Mouse (Mus musculus) forebrain, embryonic 16.5 days (tissue): ENCODE results near the gene Gm20538. TPM values are rescaled to one million over a fixed set of nuclear protein-coding genes. Genes with fewer than 3 reads are reported as not detected.

ENCODE experiments used
- ATAC-seq: fragments of 200-750 bp; cut with Nextera tagmentation; 2 replicates; pipeline ENCODE4 v1.8.0; 2017; ENCODE audit warnings: mild to moderate bottlenecking, moderate library complexity
- H3K27ac ChIP-seq: fragments of 300-500 bp; sonication (generic); 2 replicates; pipeline ENCODE4 v1.5.1; 2014; ENCODE audit warnings: low read length, control low read depth
- H3K27me3 ChIP-seq: fragments of 300-500 bp; sonication (generic); replicated peaks from 2 replicates; pipeline ENCODE4 v1.6.1; 2014; ENCODE audit warnings: low read length; ENCODE audit not compliant: control insufficient read depth, insufficient read depth
- H3K36me3 ChIP-seq: fragments of 300-500 bp; sonication (generic); 2 replicates; pipeline ENCODE4 v1.6.1; 2014; ENCODE audit not compliant: control insufficient read depth, insufficient read depth
- H3K4me1 ChIP-seq: fragments of 300-500 bp; sonication (generic); replicated peaks from 2 replicates; pipeline ENCODE4 v1.6.1; 2014; ENCODE audit warnings: low read length; ENCODE audit not compliant: control insufficient read depth, insufficient read depth
- H3K4me2 ChIP-seq: fragments of 300-500 bp; sonication (generic); 2 replicates; pipeline ENCODE4 v1.6.1; 2014; ENCODE audit warnings: mild to moderate bottlenecking, low read length, control low read depth
- H3K4me3 ChIP-seq: fragments of 300-500 bp; sonication (generic); replicated peaks from 2 replicates; pipeline ENCODE4 v1.5.1; 2014; ENCODE audit warnings: mild to moderate bottlenecking, low read length, control low read depth
- H3K9ac ChIP-seq: fragments of 300-500 bp; sonication (generic); replicated peaks from 2 replicates; pipeline ENCODE4 v1.6.1; 2014; ENCODE audit warnings: low read depth, low read length, control low read depth
- H3K9me3 ChIP-seq: fragments of 300-500 bp; sonication (generic); 2 replicates; pipeline ENCODE4 v1.6.1; 2016; ENCODE audit warnings: low read length; ENCODE audit not compliant: control insufficient read depth
- WGBS: fragments of 180-500 bp; shearing (Covaris S2); extraction: QIAGEN DNeasy Blood & Tissue Kit; methylation state at CpG from one replicate; pipeline ENCODE4 v1.1.7; 2014; 5-methylcytosine and 5-hydroxymethylcytosine counted together
- polyA plus RNA-seq: library from polyadenylated mRNA; unstranded; fragments of >200 nt; fragmentation: Nextera tagmentation; extraction: Ambion mirVana; gene quantifications from 2 replicates; pipeline ENCODE4 v1.2.1, GENCODE M21; 2015

Gene Gm20538
- polyA plus RNA-seq, 1 experiment from 2014 or later = not detected

DNA sequence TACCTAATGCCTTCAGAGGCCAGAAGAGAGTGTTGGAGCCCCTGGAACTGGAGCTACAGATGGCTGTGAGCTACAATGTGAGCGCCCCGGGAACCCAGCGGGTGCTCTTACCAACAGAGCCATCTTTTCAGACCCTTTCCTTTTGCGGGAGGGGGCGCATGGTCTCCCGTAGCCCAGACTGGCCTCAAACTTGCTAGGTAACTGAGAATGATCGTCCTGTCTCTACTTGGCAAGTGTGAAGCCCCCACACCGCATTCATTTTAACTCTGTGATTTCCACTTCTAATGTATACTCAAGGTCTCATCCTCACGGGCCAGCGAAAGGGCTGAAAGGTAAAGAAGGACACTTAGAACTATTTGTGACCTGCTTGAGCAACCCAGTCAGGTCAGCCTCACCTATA is 8.3 kb downstream of the Gm20538 start:
- Histone ChIP-seq H3K27me3 (peaks cover 37% of the 10 kb centered on the region), H3K27ac (no peak overlapping the region)

DNA sequence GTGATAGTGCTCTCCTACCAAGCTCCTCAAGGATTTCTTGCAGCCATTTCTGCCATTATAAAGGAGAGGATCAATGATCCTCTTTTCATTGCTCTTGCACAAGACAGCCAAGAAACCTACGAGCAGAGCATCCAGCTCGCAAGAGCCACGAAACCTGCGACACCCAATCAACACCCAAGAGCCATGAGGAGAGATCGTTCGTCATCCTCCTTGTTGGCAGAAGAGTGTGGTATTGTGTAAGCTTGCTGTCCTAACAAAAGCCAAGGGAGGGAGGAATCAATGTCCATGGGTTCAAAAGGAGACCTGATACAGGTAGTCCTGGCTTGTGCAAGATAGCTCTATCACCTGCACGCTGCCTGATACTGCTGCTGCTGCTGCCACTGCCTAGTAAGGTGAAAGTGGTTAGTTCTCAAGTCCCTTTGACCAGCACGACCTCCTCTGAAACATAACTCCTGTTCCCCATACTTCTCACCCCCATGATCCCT is 9.9 kb downstream of the Gm20538 start:
- no peak overlapping the region for H3K4me3 ChIP-seq
- no peak overlapping the region for H3K9ac ChIP-seq
- H3K4me1 ChIP-seq = peaks cover 5% of the 10 kb centered on the region
- H3K27me3 ChIP-seq = peaks cover 37% of the 10 kb centered on the region
- H3K9me3 ChIP-seq = peaks cover 3% of the 10 kb centered on the region; the same call in 1 of the 2 replicates
- no peaks in the 10 kb centered on the region for H3K36me3 ChIP-seq
- no peak for ATAC-seq
- 89% methylated on average over 8 of the region's 8 CpGs for WGBS
- no peak overlapping the region for H3K27ac ChIP-seq
- no peak overlapping the region for H3K4me2 ChIP-seq

More for the DNA sequence above, 8.3 kb downstream of the Gm20538 start:
- H3K9me3 ChIP-seq = peaks cover 3% of the 10 kb centered on the region; the same call in 1 of the 2 replicates
- H3K4me3 ChIP-seq = no peak overlapping the region
- no peak for ATAC-seq
- 54% methylated on average over 10 of the region's 10 CpGs for WGBS
- peaks cover 7% of the 10 kb centered on the region; the same call in 1 of the 2 replicates for H3K36me3 ChIP-seq
- no peak overlapping the region for H3K9ac ChIP-seq
- H3K4me2 ChIP-seq = no peak overlapping the region
- peaks cover 5% of the 10 kb centered on the region for H3K4me1 ChIP-seq

DNA sequence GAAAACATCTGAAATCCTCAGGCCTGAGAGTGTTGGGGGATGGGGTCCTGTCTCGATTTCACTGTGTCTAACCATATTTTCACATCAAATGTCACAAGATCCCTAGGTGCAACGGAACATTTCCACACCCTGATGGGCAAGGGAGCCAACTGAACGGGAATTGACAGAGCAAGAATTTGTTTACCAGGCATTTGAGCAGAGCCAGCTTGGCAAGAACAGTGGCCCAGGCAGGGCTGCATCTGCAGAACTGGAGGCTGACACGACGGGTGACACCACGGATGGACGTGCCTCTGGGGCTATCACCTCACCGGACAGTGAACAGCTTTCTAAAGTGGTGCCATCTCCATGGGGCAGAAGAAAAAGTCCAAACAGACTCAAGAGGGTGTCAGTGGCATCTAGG is 15.2 kb downstream of the Gm20538 start:
- no peak for ATAC-seq
- H3K27ac ChIP-seq = no peak overlapping the region
- H3K27me3 ChIP-seq = peaks cover 3% of the 10 kb centered on the region; the same call in 1 of the 2 replicates
- H3K36me3 ChIP-seq = no peaks in the 10 kb centered on the region
- H3K4me3 ChIP-seq = no peak overlapping the region
- no peak overlapping the region for H3K4me2 ChIP-seq
- 87% methylated on average over 8 of the region's 8 CpGs for WGBS
- H3K9ac ChIP-seq = no peak overlapping the region
- peaks cover 3% of the 10 kb centered on the region; the same call in 1 of the 2 replicates for H3K9me3 ChIP-seq
- no peaks in the 10 kb centered on the region for H3K4me1 ChIP-seq

DNA sequence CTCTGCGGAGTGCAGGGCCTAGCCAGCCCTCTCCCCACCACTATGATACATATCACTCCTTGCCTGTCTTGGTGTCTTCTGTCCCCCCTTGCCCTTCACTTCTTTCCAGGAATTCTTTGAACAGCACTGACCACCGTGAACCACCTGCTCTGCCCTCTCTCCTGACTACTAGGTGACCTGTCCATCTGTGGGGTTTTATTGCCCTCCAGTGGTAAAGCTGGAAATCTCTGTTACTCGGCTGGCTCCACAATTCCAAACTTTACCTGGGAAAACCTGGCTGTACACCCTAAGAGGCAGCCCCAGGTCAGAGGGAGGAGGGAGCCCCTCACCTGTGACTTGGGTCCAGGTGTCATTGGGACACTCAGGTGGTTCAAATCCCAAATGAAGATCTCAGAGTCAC is 17.3 kb downstream of the Gm20538 start:
- Histone ChIP-seq H3K4me1 (no peaks in the 10 kb centered on the region), H3K4me3 (no peak overlapping the region), H3K9me3 (no peaks in the 10 kb centered on the region), H3K36me3 (no peaks in the 10 kb centered on the region), H3K27me3 (0 out of 2 replicates have a peak, but pooled peaks cover 2% of the 10 kb centered on the region), H3K4me2 (no peak overlapping the region), H3K27ac (no peak overlapping the region), H3K9ac (no peak overlapping the region)
- WGBS = 19% methylated on average over 3 of the region's 3 CpGs
- ATAC-seq = no peak

DNA sequence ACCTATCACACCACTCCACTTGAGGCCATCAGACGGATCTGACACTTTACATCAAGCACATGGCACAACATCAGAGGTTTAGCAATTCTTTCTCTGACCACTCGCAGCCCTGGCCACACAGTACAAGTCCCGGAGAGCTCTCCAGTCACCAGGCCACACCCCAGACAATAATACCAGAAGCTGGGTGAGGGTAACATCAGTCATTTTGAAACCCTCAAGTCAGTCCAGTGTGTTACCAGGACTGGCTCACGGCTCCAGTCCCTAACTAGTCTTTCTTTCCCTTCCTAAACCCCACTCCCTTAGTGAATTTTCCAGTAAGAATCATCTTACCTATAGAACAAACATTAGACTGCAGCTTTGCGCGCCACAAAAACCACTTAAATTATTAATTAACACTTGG is 22.6 kb downstream of the Gm20538 start:
- peaks cover 4% of the 10 kb centered on the region; the same call in 1 of the 2 replicates for H3K27me3 ChIP-seq
- H3K27ac ChIP-seq = no peak overlapping the region
- no peak for ATAC-seq
- H3K4me2 ChIP-seq = no peak overlapping the region
- H3K36me3 ChIP-seq = no peaks in the 10 kb centered on the region
- H3K4me1 ChIP-seq = no peaks in the 10 kb centered on the region
- no peak overlapping the region for H3K4me3 ChIP-seq
- WGBS = 85% methylated on average over 6 of the region's 6 CpGs
- no peaks in the 10 kb centered on the region for H3K9me3 ChIP-seq
- H3K9ac ChIP-seq = no peak overlapping the region

DNA sequence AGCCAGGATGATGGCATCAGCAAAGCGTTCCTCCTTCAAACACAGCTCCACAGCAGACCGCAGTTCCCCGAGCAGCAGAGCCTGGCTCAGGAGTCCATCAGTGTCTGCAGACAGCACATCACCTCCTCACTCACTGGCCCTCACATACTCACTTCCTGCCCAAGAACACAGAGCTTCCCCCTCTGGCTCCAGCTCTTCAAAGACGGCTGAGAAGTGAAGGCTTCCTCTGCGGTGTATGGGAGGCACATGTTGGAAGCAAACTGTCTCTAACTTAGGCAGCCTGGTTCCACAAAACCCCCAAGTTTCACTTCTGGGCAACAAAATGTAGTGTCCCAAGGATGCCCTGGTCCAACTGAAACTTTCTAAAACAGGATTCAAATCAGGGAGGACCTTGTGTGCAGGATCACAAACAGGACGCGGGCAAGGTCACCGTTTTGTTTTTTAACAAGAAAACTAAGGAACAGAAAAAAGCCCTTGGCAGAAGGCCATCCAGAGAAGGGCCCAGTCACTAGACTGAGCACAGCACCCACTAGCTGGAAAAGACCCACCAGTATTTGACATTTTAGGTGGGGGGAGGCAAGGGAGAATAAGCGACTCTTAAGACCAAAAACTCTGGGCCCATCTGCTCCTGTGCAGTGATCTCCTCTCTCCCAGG is 27.0 kb downstream of the Gm20538 start:
- no peak for ATAC-seq

DNA sequence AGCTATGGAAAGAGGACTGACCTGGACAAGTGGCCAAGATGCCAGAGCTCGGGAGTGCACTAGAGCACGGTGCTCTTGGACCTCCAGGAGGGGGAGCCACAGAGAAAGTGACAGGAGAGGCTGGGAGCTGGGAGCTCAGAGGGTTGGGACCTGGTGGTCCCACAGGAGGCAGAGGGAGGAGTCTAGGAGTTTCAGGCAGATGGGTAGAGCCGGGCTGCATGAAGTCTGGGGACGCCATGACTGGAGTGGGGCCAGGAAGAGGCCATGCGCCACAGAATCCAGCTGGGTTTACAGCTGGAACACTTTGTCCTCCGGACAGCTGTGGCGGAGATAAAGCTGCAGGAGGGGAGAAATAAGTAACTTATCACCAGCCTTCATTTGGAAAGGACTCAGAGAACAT is 33.5 kb downstream of the Gm20538 start:
- Histone ChIP-seq H3K27me3 (peaks cover 69% of the 10 kb centered on the region), H3K4me1 (peaks cover 4% of the 10 kb centered on the region), H3K9me3 (no peaks in the 10 kb centered on the region), H3K9ac (no peak overlapping the region), H3K4me2 (no peak overlapping the region), H3K4me3 (no peak overlapping the region), H3K27ac (no peak overlapping the region), H3K36me3 (no peaks in the 10 kb centered on the region)
- no peak for ATAC-seq
- WGBS = 28% methylated on average over 7 of the region's 7 CpGs

More for the DNA sequence above, 27.0 kb downstream of the Gm20538 start:
- Histone ChIP-seq H3K4me1 (no peaks in the 10 kb centered on the region), H3K36me3 (no peaks in the 10 kb centered on the region), H3K27ac (no peak overlapping the region), H3K9ac (no peak overlapping the region), H3K9me3 (no peaks in the 10 kb centered on the region), H3K4me2 (no peak overlapping the region), H3K27me3 (peaks cover 19% of the 10 kb centered on the region), H3K4me3 (no peak overlapping the region)
- 84% methylated on average over 9 of the region's 9 CpGs for WGBS

DNA sequence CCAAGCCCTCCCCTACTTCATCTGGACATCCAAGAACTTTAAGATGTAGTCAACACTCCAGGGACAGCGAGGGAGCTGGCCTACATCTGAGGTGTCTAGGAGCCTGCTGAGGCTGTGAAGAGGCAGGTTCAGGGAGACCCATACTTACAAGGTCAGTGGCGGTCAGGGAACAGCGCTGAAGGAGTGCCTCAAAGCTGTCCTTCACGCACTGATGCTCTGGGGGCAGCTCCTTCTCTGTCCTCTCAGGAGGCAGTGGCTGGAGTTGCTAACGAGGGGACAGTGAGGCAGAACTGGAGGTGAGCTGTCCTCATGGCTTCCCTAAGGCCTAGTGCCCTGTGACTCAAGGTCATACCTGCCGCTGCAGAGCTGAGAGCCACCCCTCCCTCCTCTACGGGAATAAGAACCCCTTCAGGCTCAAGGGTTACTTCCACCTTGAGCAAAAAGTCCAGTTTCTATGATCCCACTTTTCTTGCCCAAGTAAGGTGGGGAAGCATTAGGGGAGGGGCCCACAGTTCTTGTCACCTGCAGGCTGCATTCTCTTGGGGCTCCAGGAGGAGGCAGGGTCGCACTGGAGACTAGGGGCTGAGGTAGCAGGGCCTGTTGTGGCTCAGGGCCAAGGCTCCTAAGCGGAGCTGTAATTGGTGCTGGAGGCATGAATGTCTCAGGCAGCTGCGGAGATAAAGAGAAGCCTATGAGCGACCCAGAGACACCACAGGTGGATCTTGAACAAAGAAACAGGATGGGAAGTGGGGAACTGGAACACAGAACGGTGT is 34.4 kb downstream of the Gm20538 start:
- Histone ChIP-seq H3K27me3 (peaks cover 70% of the 10 kb centered on the region), H3K4me1 (peaks cover 4% of the 10 kb centered on the region), H3K4me3 (no peak overlapping the region), H3K4me2 (no peak overlapping the region), H3K36me3 (no peaks in the 10 kb centered on the region), H3K9ac (no peak overlapping the region), H3K9me3 (no peaks in the 10 kb centered on the region), H3K27ac (no peak overlapping the region)
- ATAC-seq = no peak
- WGBS = 38% methylated on average over 12 of the region's 12 CpGs

DNA sequence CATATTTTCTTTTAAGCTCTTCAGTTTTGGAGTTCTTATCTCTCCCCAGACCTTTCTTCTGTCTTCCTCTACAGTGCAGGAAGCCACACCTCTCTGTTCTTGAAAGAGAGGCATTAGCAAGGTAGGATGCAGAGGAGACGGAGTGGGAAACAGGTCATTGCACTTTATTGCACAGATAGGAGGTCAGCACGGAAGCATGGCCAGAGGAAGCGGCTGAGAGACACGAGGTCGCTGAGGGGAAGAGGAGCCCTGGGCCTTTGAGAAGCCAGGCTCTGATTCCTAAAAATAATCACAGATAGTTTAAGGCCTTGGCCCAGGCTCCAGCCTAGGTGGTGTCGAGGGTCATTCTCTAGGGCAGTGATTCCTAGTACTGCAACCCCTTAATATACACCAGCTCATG is 36.9 kb downstream of the Gm20538 start:
- ATAC-seq = no peak
- peaks cover 15% of the 10 kb centered on the region for H3K4me1 ChIP-seq
- no peaks in the 10 kb centered on the region for H3K36me3 ChIP-seq
- H3K9ac ChIP-seq = no peak overlapping the region
- 27% methylated on average over 6 of the region's 6 CpGs for WGBS
- no peaks in the 10 kb centered on the region for H3K9me3 ChIP-seq
- no peak overlapping the region for H3K4me3 ChIP-seq
- no peak overlapping the region for H3K4me2 ChIP-seq
- H3K27ac ChIP-seq = no peak overlapping the region
- H3K27me3 ChIP-seq = peaks cover 88% of the 10 kb centered on the region
